9 mouse cellular contexts compared by ENCODE assay signal in genomic region chrX:162278834-162279708, GRCm38 (mm10).
A peak's percentile ranks its signal among the peaks of the same experiment; 100 is the strongest.
DNase-seq lines count a peak whose midpoint lies in the region; ATAC-seq and TF ChIP-seq lines count a peak whose summit lies in the region.
"Had no signal": no experiment of that assay in that cellular context is flagged by ENCODE, and none has a peak within 500 bp of the region (broad histone marks: within the 10 kb centered on the region; RNA-seq: fewer than 3 reads in every experiment).

No protein-coding gene starts in this region.

- no peak for ATAC-seq in cerebellum, adult (ENCODE audit: insufficient number of reproducible peaks, low FRiP score, low TSS enrichment)
- no peak; the same call in 1 of the 2 replicates for ATAC-seq in lung, postnatal 0 days

- H3K4me1 ChIP-seq in lung, postnatal 0 days (ENCODE audit: insufficient read depth, low read depth, low read length): no peaks in the 10 kb centered on the region
- H3K4me1 ChIP-seq: heart, embryonic 13.5 days had no signal

- no peak overlapping the region for H3K4me3 ChIP-seq in lung, postnatal 0 days (ENCODE audit: low read depth, low read length)
- H3K4me3 ChIP-seq: heart, embryonic 13.5 days had no signal

- TF ChIP-seq CTCF in lung, postnatal 0 days (IDR thresholded peaks at IDR 0.05): peak; percentile 78

- no peaks in the 10 kb centered on the region for H3K9me3 ChIP-seq in lung, postnatal 0 days (ENCODE audit: low read length)
- H3K9me3 ChIP-seq: heart, embryonic 13.5 days had no signal

- no peaks in the 10 kb centered on the region for H3K36me3 ChIP-seq in lung, postnatal 0 days (ENCODE audit: insufficient read depth, low read length)
- H3K36me3 ChIP-seq: heart, embryonic 13.5 days had no signal

- H3K27me3 ChIP-seq in lung, postnatal 0 days (replicated peaks; ENCODE audit: insufficient read depth, low read length): no peaks in the 10 kb centered on the region

- DNase-seq in cerebellum, adult 11 months: peak; percentile 27
- DNase-seq in adrenal gland, adult (ENCODE audit: inconsistent age in 2 of 2, low spot score in 1 of 2): peak; percentile 46 to 87
- DNase-seq in embryo, embryonic 11 days: peak; percentile 69
- DNase-seq in heart, postnatal 10 days: peak; percentile 65 to 80
- DNase-seq in layer of hippocampus, adult 9-11 months: peak; percentile 19
- DNase-seq in lung, postnatal 0 days (ENCODE audit: low spot score): peak; percentile 17
- DNase-seq in right cerebral cortex, postnatal 14 days: peak; percentile 31

- WGBS in lung, postnatal 0 days: 51% methylated on average over 14 of the region's 14 CpGs

- intact Hi-C loops in heart, postnatal 10 days (cut with DNase I): loop anchor here (1.0 to 5.0 kb wide), 4 partner anchors 119 to 406 kb away; no protein-coding TSS in a partner anchor

- H3K4me2 ChIP-seq in lung, postnatal 0 days (replicated peaks; ENCODE audit: low read depth, low read length): no peak overlapping the region
- H3K4me2 ChIP-seq: heart, embryonic 13.5 days had no signal

- H3K27ac ChIP-seq in lung, postnatal 0 days (ENCODE audit: low read length): no peak overlapping the region
- H3K27ac ChIP-seq: heart, embryonic 13.5 days had no signal

- no peak overlapping the region for H3K9ac ChIP-seq in lung, postnatal 0 days (replicated peaks; ENCODE audit: low read depth)
- H3K9ac ChIP-seq: heart, embryonic 13.5 days had no signal

- no peak for TF ChIP-seq EP300 in lung, postnatal 0 days (IDR thresholded peaks at IDR 0.05)

Comparison
In these comparisons a context has a peak if more than half of its experiments do, and no peak if none do; other contexts are left out.
1. DNase-seq: peak in every context shown above with its lines; median percentile 72 in heart, postnatal 10 days; 69 in embryo, embryonic 11 days; 66 in adrenal gland, adult; 31 in right cerebral cortex, postnatal 14 days; 27 in cerebellum, adult 11 months; 19 in layer of hippocampus, adult 9-11 months; 17 in lung, postnatal 0 days.